Mouse (Mus musculus): Measurements from ENCODE around the gene E130114P18Rik. TPM values are rescaled to one million over a fixed set of nuclear protein-coding genes. Genes with fewer than 3 reads are reported as not detected.

E130114P18Rik gene
- polyA plus RNA-seq, 1 experiment from 2014 or later: 62.9 TPM

DNA sequence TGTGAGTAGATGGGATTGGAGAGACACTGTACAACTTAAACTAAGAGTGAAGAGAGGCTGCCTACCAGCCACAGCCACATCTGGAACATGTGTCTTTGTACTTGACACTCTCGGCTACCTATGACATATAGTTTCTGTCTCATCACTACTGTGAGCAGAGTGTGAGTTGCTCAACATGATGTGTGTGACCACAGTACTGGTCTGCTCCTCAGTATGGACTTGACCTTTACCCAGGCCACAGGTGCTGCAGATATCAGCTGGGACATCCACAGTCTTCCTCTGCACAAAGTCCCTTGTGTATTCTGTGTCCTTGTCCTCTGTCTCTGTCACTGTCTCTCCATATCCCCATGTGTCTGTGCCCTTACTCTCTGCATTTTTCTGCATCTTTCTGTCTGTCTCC is 141.3 kb downstream of the E130114P18Rik start:
- Histone ChIP-seq H3K4me3 (ENCODE audit: low read depth, low read length) (no peak overlapping the region), H3K9ac (ENCODE audit: low read length) (no peak overlapping the region), H3K36me3 (ENCODE audit: control insufficient read depth, insufficient read depth, low read length) (no peaks in the 10 kb centered on the region), H3K4me2 (ENCODE audit: low read length) (no peak overlapping the region), H3K9me3 (replicated peaks; ENCODE audit: control insufficient read depth, low read length) (no peaks in the 10 kb centered on the region), H3K27me3 (replicated peaks; ENCODE audit: control insufficient read depth, insufficient read depth, low read length) (no peaks in the 10 kb centered on the region), H3K27ac (ENCODE audit: low read depth, low read length) (peak overlapping the region; percentile 40; the same call in 1 of the 2 replicates), H3K4me1 (ENCODE audit: control insufficient read depth, insufficient read depth, low read length) (peaks cover 14% of the 10 kb centered on the region)
- DNase-seq (ENCODE audit: low spot score) (no peak), ATAC-seq (no peak)
- WGBS: 92% methylated on average over 1 of the region's 1 CpGs

DNA sequence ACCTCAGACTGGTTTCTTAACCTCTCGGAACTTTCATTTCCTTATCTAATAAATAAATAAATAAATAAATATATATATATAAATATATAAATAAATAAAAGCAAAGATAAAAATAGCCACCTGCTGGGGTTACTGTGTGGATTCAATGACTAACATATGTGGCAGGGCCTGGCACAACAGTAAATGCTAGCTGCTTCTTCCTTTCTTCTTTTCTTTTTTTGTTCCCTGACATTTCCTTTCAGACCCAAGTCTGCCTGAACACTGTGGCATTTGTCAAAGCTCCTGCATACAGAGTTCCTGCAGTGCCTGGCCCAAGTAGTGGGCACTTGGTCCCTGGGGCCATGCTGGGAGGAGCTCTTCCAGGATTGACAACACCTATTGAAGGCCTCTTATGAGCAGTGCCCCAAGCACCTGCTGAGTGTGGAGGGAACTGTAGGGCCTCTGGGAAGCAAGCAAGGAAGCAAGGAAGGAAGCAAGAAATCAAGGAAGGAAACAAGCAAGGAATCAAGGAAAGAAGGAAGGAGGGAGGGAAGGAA is 142.1 kb downstream of the E130114P18Rik start:
- WGBS: 50% methylated on average over 1 of the region's 1 CpGs
- H3K27me3 ChIP-seq (replicated peaks; ENCODE audit: control insufficient read depth, insufficient read depth, low read length): no peaks in the 10 kb centered on the region
- no peaks in the 10 kb centered on the region for H3K36me3 ChIP-seq (ENCODE audit: control insufficient read depth, insufficient read depth, low read length)
- peak overlapping the region; percentile 53; the same call in 1 of the 2 replicates for H3K27ac ChIP-seq (ENCODE audit: low read depth, low read length)
- H3K4me1 ChIP-seq (ENCODE audit: control insufficient read depth, insufficient read depth, low read length): peaks cover 14% of the 10 kb centered on the region
- no peak overlapping the region for H3K4me3 ChIP-seq (ENCODE audit: low read depth, low read length)
- no peak overlapping the region; the same call in 1 of the 2 replicates for H3K9ac ChIP-seq (ENCODE audit: low read length)
- ATAC-seq (peak; percentile 74), DNase-seq (ENCODE audit: low spot score) (peak; percentile 47)
- H3K9me3 ChIP-seq (replicated peaks; ENCODE audit: control insufficient read depth, low read length): no peaks in the 10 kb centered on the region
- no peak overlapping the region for H3K4me2 ChIP-seq (ENCODE audit: low read length)

DNA sequence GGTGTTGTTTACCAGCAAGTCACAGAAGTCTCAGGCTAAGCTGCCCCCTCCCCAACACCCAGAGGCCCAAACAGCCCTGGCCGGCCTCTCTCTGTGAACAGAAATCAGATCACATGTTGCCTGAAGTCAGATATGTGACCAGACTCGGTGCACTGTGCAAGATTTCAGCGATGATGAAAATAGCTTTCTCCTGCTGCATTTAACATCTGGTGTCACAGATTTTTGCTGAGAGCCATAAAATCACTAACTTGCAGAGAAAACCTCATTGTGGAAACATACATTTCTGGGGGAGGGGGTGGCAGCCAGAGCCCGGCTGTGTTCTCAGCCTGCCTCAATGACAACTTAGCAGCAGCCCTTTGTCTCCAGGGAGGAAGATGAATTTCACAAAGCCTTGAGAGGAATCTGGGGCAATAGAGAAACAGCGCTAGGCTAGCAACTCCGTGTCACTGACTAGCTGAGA is 142.6 kb downstream of the E130114P18Rik start:
- no peaks in the 10 kb centered on the region for H3K9me3 ChIP-seq (replicated peaks; ENCODE audit: control insufficient read depth, low read length)
- H3K36me3 ChIP-seq (ENCODE audit: control insufficient read depth, insufficient read depth, low read length): no peaks in the 10 kb centered on the region
- H3K27ac ChIP-seq (ENCODE audit: low read depth, low read length): peak overlapping the region; percentile 53; the same call in 1 of the 2 replicates
- H3K4me3 ChIP-seq (ENCODE audit: low read depth, low read length): no peak overlapping the region
- DNase-seq (ENCODE audit: low spot score): peak; percentile 65
- 37% methylated on average over 6 of the region's 6 CpGs for WGBS
- H3K4me2 ChIP-seq (ENCODE audit: low read length): no peak overlapping the region
- H3K4me1 ChIP-seq (ENCODE audit: control insufficient read depth, insufficient read depth, low read length): peaks cover 14% of the 10 kb centered on the region
- peak; percentile 57 for ATAC-seq
- no peaks in the 10 kb centered on the region for H3K27me3 ChIP-seq (replicated peaks; ENCODE audit: control insufficient read depth, insufficient read depth, low read length)
- no peak overlapping the region; the same call in 1 of the 2 replicates for H3K9ac ChIP-seq (ENCODE audit: low read length)

DNA sequence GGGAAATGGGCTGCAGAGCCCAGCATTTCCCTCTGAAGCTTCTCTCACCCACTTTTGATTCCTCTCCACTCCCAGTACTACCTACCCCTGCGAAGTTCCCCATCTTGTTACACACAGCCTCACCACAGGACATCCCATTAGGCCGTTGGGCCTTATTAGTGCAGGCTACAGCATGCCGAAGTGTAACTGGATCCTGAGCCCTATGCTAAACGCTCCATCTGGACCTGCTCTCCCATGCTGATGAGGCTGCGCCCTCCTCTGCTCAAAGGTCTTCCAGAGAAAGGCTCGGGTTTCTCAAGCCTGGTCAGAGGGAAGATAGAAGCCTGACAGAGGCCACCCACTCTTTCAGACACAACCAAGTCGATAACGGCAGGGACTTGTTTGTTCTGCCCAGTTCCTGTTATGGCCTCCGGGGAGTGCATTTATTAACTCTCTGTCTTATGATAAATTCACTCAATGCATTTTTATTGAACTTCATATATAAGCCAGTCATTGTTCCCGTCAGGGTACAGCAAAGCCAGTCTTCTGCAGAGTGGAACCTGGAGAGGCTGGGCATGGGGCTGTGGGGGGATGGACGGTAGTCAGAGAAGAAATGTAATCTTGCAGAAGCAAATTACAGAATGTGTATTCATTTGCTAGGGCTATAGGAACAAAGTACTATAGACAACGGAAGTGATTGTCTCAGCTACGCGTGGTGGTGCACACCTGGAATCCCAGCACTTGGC is 148.8 kb downstream of the E130114P18Rik start:
- Histone ChIP-seq H3K4me3 (ENCODE audit: low read depth, low read length) (no peak overlapping the region), H3K27ac (ENCODE audit: low read depth, low read length) (peak overlapping the region; percentile 6), H3K4me1 (ENCODE audit: control insufficient read depth, insufficient read depth, low read length) (peaks cover 17% of the 10 kb centered on the region), H3K4me2 (ENCODE audit: low read length) (no peak overlapping the region), H3K36me3 (ENCODE audit: control insufficient read depth, insufficient read depth, low read length) (no peaks in the 10 kb centered on the region), H3K9ac (ENCODE audit: low read length) (no peak overlapping the region), H3K9me3 (replicated peaks; ENCODE audit: control insufficient read depth, low read length) (no peaks in the 10 kb centered on the region), H3K27me3 (replicated peaks; ENCODE audit: control insufficient read depth, insufficient read depth, low read length) (no peaks in the 10 kb centered on the region)
- ATAC-seq (peak; percentile 71; the same call in 1 of the 2 replicates), DNase-seq (ENCODE audit: low spot score) (peak; percentile 70)
- WGBS: 29% methylated on average over 14 of the region's 14 CpGs

DNA sequence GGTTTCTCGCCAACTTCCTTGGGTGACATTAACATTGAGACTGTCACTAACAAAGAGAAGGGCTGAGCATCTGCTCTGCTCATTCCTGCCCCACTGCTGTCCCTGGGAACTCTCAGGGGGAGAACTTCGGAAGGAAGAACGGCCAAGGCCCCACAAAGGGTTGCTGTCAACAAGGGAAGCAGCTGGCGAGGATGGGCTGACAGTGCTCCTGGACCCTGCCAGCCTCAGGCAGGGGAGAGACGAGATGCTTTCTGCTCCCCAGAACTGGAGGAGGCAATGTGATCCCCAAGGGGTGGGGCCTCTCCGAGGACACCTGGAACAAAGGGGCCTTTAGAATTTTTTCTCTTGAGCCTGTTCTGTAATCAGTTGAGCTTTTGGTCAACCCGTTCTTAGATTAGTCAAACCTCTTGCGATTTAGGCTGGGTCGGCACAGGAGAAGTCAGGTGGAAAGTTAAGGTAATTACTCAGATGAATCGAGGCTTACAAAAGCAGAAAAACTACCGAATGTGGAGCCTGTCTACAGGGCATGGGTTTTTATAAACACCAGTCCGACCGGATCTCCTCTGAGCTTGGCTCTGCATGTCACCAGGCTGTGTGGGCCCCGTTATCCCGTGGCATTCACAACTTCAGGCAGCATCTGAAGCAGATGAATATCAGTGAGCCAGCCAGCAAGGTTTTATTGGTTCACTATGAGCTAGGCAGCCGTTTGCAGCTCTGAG is 151.7 kb downstream of the E130114P18Rik start:
- Histone ChIP-seq H3K27ac (ENCODE audit: low read depth, low read length) (0 out of 2 replicates have a peak overlapping the region, but pooled peaks have one; percentile 16), H3K4me3 (ENCODE audit: low read depth, low read length) (no peak overlapping the region), H3K27me3 (replicated peaks; ENCODE audit: control insufficient read depth, insufficient read depth, low read length) (no peaks in the 10 kb centered on the region), H3K36me3 (ENCODE audit: control insufficient read depth, insufficient read depth, low read length) (no peaks in the 10 kb centered on the region), H3K9ac (ENCODE audit: low read length) (no peak overlapping the region), H3K4me1 (ENCODE audit: control insufficient read depth, insufficient read depth, low read length) (peaks cover 17% of the 10 kb centered on the region), H3K9me3 (replicated peaks; ENCODE audit: control insufficient read depth, low read length) (no peaks in the 10 kb centered on the region), H3K4me2 (ENCODE audit: low read length) (no peak overlapping the region)
- peak; percentile 26 for DNase-seq (ENCODE audit: low spot score)
- WGBS: 14% methylated on average over 16 of the region's 16 CpGs
- ATAC-seq: peak; percentile 51

DNA sequence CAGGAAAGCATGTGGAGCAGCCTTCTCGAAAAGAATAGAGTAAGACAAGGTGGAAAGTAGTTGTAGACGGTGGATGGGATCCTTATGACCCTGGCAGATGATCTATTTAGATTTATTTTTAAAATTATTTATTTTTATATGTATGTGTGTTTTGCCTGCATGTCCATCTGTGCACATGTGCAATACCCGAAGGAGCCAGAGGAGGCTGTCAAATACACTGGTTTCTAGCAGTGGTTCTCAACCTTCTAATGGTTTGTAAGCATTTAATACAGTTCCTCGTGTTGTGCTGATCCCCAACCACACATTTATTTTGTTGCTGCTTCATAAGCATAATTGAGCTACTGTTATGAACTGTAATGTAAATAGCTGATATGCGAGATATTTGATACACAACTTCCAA is 154.7 kb downstream of the E130114P18Rik start:
- Histone ChIP-seq H3K36me3 (ENCODE audit: control insufficient read depth, insufficient read depth, low read length) (no peaks in the 10 kb centered on the region), H3K4me2 (ENCODE audit: low read length) (no peak overlapping the region), H3K9me3 (replicated peaks; ENCODE audit: control insufficient read depth, low read length) (no peaks in the 10 kb centered on the region), H3K4me1 (ENCODE audit: control insufficient read depth, insufficient read depth, low read length) (peaks cover 15% of the 10 kb centered on the region), H3K9ac (ENCODE audit: low read length) (no peak overlapping the region), H3K4me3 (ENCODE audit: low read depth, low read length) (no peak overlapping the region), H3K27ac (ENCODE audit: low read depth, low read length) (no peak overlapping the region), H3K27me3 (replicated peaks; ENCODE audit: control insufficient read depth, insufficient read depth, low read length) (no peaks in the 10 kb centered on the region)
- no peak for ATAC-seq
- 83% methylated on average over 5 of the region's 5 CpGs for whole genome bisulfite sequencing
- DNase-seq (ENCODE audit: low spot score): peak; percentile 32

DNA sequence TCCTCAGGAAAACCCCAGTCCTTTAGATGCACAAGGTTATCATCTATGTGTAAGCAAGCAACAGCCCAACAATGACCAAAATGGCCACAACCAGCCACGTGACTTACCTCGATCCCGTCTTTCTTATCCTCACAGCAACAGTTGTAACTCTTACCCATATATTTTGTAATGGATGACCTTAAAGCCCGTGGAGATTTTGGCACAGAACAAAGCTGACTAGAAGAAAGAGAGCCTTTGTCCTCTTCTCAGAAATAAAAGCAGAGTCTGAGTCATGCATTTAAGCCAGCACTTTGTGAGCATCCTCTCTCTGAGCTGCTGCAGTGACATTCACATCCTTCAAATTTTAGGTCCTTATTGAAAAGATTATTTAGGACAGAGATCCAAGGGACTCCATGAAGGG is 156.1 kb downstream of the E130114P18Rik start:
- Histone ChIP-seq H3K9me3 (replicated peaks; ENCODE audit: control insufficient read depth, low read length) (no peaks in the 10 kb centered on the region), H3K27ac (ENCODE audit: low read depth, low read length) (no peak overlapping the region), H3K36me3 (ENCODE audit: control insufficient read depth, insufficient read depth, low read length) (no peaks in the 10 kb centered on the region), H3K4me1 (ENCODE audit: control insufficient read depth, insufficient read depth, low read length) (peaks cover 18% of the 10 kb centered on the region), H3K27me3 (replicated peaks; ENCODE audit: control insufficient read depth, insufficient read depth, low read length) (no peaks in the 10 kb centered on the region), H3K4me2 (ENCODE audit: low read length) (no peak overlapping the region), H3K9ac (ENCODE audit: low read length) (no peak overlapping the region), H3K4me3 (ENCODE audit: low read depth, low read length) (no peak overlapping the region)
- DNase-seq (ENCODE audit: low spot score) (no peak), ATAC-seq (no peak)
- WGBS: 73% methylated on average over 4 of the region's 4 CpGs

DNA sequence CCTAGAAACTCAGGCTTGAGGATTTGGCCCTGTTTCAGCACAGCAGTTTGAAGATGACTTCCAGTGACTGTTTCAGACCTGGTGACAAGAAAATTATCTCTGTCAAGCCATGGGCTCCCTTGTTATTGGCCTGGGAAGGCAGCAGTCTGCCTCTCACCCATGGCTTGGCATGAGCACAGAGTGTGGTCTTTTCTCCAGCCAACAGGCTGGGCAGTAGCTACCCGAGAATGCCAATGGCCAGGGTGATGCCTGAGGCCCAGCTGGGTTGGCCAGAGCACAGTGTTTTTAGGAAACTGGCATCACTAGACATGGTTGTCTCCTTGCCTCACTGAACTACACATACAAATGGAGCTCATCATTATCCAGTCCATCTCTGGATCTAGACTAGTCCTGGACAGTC is 157.5 kb downstream of the E130114P18Rik start:
- 90% methylated on average over 1 of the region's 1 CpGs for WGBS
- H3K4me1 ChIP-seq (ENCODE audit: control insufficient read depth, insufficient read depth, low read length): peaks cover 10% of the 10 kb centered on the region
- no peak for ATAC-seq
- no peak overlapping the region for H3K4me3 ChIP-seq (ENCODE audit: low read depth, low read length)
- DNase-seq (ENCODE audit: low spot score): no peak
- H3K27me3 ChIP-seq (replicated peaks; ENCODE audit: control insufficient read depth, insufficient read depth, low read length): no peaks in the 10 kb centered on the region
- H3K9me3 ChIP-seq (replicated peaks; ENCODE audit: control insufficient read depth, low read length): no peaks in the 10 kb centered on the region
- H3K9ac ChIP-seq (ENCODE audit: low read length): no peak overlapping the region
- H3K36me3 ChIP-seq (ENCODE audit: control insufficient read depth, insufficient read depth, low read length): no peaks in the 10 kb centered on the region
- H3K27ac ChIP-seq (ENCODE audit: low read depth, low read length): no peak overlapping the region
- no peak overlapping the region for H3K4me2 ChIP-seq (ENCODE audit: low read length)
